Mouse (Mus musculus) kidney, adult 2 months (tissue): ENCODE data around the gene Gfod1.
A peak's percentile ranks its signal among the peaks of the same experiment; 100 is the strongest.

ENCODE experiments used
- CTCF ChIP-seq: fragments of 200-500 bp; conservative IDR thresholded peaks from 2 replicates; pipeline ENCODE4 v1.5.1; 2011; ENCODE audit warnings: low read depth, mild to moderate bottlenecking, control low read depth, low read length, moderate library complexity, mixed read lengths; ENCODE audit not compliant: insufficient read depth, insufficient read length
- POLR2A ChIP-seq: fragments of 200-500 bp; IDR thresholded peaks from one replicate; pipeline ENCODE4 v1.6.1; 2011; ENCODE audit warnings: low read depth, low read length, control low read depth

DNA sequence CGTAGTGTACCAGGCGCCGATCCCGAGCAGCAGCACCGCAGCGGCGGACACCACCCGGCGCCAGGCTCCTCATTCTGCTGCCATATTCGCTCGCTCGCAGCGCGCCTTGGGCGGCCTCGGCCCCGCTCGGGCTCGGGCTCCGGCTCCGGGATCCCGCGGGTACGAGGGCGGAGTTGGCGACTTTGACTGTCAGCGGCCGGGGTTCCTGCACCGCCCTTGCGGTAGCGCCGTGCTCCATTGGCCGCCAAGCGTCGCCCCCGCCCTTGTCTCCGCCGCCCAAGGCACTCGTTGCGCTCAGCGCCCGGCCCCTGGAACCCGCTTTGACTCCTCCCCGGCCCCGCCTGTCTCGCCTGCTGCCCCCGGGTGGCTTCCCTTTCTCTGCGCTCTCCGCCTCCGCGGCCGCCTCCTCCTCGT, at the start of gene Gfod1:
- TF ChIP-seq POLR2A (peak; percentile 18), CTCF (peak; percentile 31)
